Mouse (Mus musculus) urinary bladder, adult 18-20 months (tissue): ENCODE data around the gene Il11ra2.
"Not testable (repeated sequence)": the region's sequence is repeated elsewhere in the genome, so short reads cannot be mapped to it uniquely, and the experiment has no call there.

Experiments used
- DNase-seq, 2 experiments: peaks; one replicate each; pipeline ENCODE4 v3.0.0; 2022; ENCODE audit warnings: low spot score in 2 of 2, mixed read lengths in 2 of 2

Il11ra2 gene

GRCm38 (mm10) chr4:42661793-42662192, at the start of gene Il11ra2:
Il11ra2 (minus strand) TSS chr4:42661893.
- not testable (repeated sequence) for DNase-seq

GRCm38 (mm10) chr4:42682183-42682524, 20.5 kb upstream of the Il11ra2 start:
- DNase-seq, result not testable (repeated sequence)

- not testable (repeated sequence) for DNase-seq
These were observed 19.9 kb upstream of the Il11ra2 start for GRCm38 (mm10) chr4:42681473-42682182.

- not testable (repeated sequence) for DNase-seq
These were observed 19.0 kb upstream of the Il11ra2 start for GRCm38 (mm10) chr4:42680374-42681356.

- not testable (repeated sequence) for DNase-seq
These were observed 17.7 kb upstream of the Il11ra2 start for GRCm38 (mm10) chr4:42679365-42679764.

GRCm38 (mm10) chr4:42675415-42675814, 13.7 kb upstream of the Il11ra2 start:
- not testable (repeated sequence) for DNase-seq

GRCm38 (mm10) chr4:42654951-42655350, 6.7 kb downstream of the Il11ra2 start, which contains the start of gene Ccl27b:
Ccl27b (plus strand) TSS chr4:42655251.
- DNase-seq, result not testable (repeated sequence)

- DNase-seq, result not testable (repeated sequence)
These were observed 32.3 kb downstream of the Il11ra2 start, which contains the start of gene Gm2564 for GRCm38 (mm10) chr4:42629419-42629818. Gm2564 (plus strand) TSS chr4:42629719.

GRCm38 (mm10) chr4:42611895-42612294, 49.8 kb downstream of the Il11ra2 start, which contains the start of gene Gm10591:
Gm10591 (plus strand) TSS chr4:42612195.
- not testable (repeated sequence) for DNase-seq
